Mouse (Mus musculus): ENCODE measurements around the gene Ywhae. TPM values are rescaled to one million over a fixed set of nuclear protein-coding genes. Genes with fewer than 3 reads are reported as not detected.
"Not testable (repeated sequence)": the region's sequence is repeated elsewhere in the genome, so short reads cannot be mapped to it uniquely, and the experiment has no call there.

Ywhae gene
- polyA plus RNA-seq, 1 experiment from 2014 or later: 1,527 TPM

DNA sequence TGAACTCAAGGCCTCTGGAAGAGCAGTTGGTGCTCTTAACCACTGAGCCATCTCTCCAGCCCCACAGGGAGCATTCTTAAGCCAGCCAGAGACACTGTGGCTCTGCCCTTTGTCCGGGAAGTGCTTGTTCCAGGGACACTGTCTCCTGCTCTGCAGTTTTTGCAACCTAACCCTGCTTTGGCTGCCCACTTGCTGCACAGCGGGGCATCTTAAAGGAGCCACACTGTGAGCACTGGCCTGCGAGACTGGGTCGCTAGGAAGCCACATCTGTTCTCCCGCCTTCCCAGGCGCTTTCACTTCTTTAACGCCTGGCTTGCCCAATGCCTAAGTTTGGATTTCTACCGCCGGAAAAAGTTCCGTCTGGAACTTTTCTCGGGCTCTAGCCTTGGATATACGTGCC is 17.1 kb upstream of the Ywhae start:
- no peaks in the 10 kb centered on the region for H3K27me3 ChIP-seq
- WGBS: 11% methylated on average over 12 of the region's 12 CpGs
- 0 out of 2 replicates have a peak, but pooled peaks cover 4% of the 10 kb centered on the region for H3K9me3 ChIP-seq
- no peaks in the 10 kb centered on the region for H3K4me1 ChIP-seq (replicated peaks)
- ATAC-seq (ENCODE audit: low FRiP score): no peak
- no peak overlapping the region for H3K9ac ChIP-seq
- no peaks in the 10 kb centered on the region for H3K36me3 ChIP-seq
- H3K27ac ChIP-seq: no peak overlapping the region
- no peak overlapping the region for H3K4me3 ChIP-seq
- no peak overlapping the region for H3K4me2 ChIP-seq

DNA sequence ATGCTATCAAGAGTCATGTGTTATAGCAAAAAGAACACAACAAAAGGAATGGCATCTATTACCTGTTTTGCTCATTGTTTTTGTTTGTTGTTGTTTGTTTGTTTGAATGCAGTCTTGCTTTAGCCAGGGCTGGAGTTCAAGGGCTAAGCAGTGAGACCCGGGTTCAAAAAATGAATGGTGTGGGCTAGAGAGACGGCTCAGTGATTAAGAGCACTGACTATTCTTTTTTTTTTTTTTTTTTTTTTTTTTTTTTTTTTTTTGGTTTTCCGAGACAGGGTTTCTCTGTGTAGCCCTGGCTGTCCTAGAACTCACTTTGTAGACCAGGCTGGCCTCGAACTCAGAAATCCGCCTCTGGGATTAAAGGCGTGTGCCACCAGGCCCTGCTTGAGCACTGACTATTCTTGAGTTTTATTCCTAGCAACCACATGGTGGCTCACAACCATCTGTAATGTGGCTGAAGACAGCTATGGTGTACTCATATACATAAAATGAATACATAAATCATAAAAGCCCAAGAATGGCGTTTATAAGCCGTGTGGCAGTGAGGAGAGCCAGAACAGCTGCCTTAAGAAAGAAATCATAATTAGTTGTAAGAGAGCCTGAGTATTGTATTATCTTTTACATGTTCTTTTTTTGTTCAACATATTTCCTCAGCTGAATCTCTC is 15.9 kb upstream of the Ywhae start:
- Histone ChIP-seq H3K27ac (no peak overlapping the region), H3K9me3 (peaks cover 12% of the 10 kb centered on the region), H3K27me3 (no peaks in the 10 kb centered on the region), H3K4me3 (no peak overlapping the region), H3K4me1 (replicated peaks) (no peaks in the 10 kb centered on the region), H3K36me3 (no peaks in the 10 kb centered on the region), H3K4me2 (no peak overlapping the region), H3K9ac (no peak overlapping the region)
- ATAC-seq (ENCODE audit: low FRiP score): no peak
- 86% methylated on average over 7 of the region's 8 CpGs for WGBS

DNA sequence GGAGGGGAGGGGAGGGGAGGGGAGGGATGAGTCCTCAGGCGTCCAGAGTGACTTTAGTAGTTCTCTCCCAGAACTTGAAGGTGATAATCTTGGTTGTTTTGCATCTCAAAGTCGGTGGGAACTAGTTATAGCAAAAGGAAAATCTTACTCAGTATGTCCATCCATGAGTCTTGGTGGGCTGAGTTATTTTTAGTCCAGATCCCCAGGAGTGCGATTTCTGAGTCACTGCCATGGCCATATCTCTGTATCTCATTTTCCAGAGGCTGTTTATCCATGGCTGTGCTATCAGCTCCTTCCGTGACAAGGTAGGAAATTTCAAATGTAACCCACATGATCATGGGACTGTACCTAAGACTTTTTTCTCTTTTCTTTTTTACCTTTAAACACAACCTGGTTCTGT is 10.3 kb upstream of the Ywhae start:
- Histone ChIP-seq H3K9ac (no peak overlapping the region), H3K4me1 (replicated peaks) (no peaks in the 10 kb centered on the region), H3K9me3 (peaks cover 12% of the 10 kb centered on the region), H3K27me3 (no peaks in the 10 kb centered on the region), H3K4me2 (no peak overlapping the region), H3K4me3 (no peak overlapping the region), H3K27ac (no peak overlapping the region), H3K36me3 (no peaks in the 10 kb centered on the region)
- ATAC-seq (ENCODE audit: low FRiP score): no peak
- 67% methylated on average over 4 of the region's 4 CpGs for WGBS

DNA sequence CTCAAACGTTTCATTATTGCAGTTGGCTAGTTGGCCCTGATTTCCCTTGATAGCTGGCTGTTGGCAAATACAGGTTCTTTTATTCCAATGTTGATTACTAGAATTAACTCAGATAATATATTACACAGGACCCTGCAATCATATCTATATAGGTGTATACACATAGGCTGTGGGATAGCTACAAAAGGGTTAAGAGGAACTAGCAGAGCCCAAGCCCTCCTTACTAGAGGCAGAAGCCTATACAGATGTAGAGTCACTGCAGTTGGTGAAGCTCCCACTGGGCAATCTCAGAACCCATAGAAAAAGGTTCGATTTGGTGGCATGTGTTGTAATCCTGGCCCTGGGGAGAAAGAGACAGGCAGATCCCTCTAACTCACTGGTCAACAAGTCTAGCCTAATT is 5.5 kb upstream of the Ywhae start:
- ATAC-seq (ENCODE audit: low FRiP score): no peak
- Histone ChIP-seq H3K4me2 (no peak overlapping the region), H3K9me3 (no peaks in the 10 kb centered on the region), H3K4me1 (replicated peaks) (peaks cover 11% of the 10 kb centered on the region), H3K4me3 (no peak overlapping the region), H3K9ac (no peak overlapping the region), H3K36me3 (no peaks in the 10 kb centered on the region), H3K27ac (no peak overlapping the region), H3K27me3 (no peaks in the 10 kb centered on the region)
- 84% methylated on average over 2 of the region's 2 CpGs for WGBS

DNA sequence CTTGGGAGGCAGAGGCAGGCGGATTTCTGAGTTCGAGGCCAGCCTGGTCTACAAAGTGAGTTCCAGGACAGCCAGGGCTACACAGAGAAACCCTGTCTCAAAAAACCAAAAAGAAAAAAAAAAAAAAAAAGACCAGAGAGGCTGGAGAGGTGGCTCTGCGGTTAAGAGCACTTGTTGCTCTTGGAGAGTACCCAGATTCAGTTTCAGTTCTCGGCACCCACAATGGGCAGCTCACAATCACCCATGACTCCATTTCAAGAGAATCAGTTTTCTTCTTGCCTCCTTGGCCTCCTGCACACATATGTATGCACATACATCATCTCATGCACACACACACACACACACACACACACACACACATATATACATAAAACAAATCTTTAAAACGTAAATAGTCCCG is 5.0 kb upstream of the Ywhae start:
- not testable (repeated sequence) for H3K27me3 ChIP-seq; H3K27ac ChIP-seq; H3K4me2 ChIP-seq; H3K9ac ChIP-seq; ATAC-seq (ENCODE audit: low FRiP score); H3K9me3 ChIP-seq; H3K36me3 ChIP-seq; H3K4me3 ChIP-seq
- 96% methylated on average over 6 of the region's 6 CpGs for WGBS
- peaks cover 14% of the 10 kb centered on the region for H3K4me1 ChIP-seq (replicated peaks)

DNA sequence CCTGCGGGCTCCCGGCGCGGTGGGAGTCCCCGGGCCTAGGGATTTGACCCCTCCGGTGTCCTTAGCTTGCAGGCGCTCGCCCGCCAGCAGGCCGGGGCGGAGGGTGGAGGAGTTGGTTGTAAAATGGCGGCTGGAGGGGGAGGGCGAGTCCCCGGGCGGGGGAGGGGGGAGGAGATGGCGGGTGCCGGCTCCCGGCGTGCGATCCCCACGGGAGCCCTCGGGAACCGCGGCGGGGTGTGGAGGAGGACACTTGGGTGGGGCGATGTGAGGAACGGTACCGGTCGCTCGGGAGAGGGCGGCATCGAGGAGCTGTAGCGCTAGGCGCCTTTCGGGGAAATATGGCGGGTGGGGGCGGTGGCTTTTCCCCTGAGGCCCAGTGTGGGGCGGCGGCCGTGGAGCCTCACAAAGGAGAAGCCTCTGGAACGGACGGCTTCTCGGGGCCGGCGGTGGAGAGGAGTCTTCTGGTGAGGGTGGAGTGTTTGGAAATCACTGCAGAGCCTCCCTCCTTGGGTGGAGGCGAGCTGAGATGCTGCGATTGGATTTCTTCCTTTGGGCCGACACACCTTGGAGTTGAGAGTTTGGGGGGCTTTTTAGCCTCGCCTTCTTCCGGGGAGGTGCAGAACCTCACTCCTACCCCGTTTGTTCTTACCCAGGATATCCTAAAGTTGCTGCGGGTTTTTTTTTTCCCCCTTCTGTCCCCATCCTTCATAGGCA is 715 bp downstream of the Ywhae start:
- Histone ChIP-seq H3K9ac (peak overlapping the region; percentile 99), H3K4me3 (peak overlapping the region; percentile 83), H3K4me1 (replicated peaks) (peaks cover 49% of the 10 kb centered on the region), H3K27me3 (no peaks in the 10 kb centered on the region), H3K27ac (peak overlapping the region; percentile 100), H3K9me3 (no peaks in the 10 kb centered on the region), H3K4me2 (peak overlapping the region; percentile 88), H3K36me3 (peaks cover 6% of the 10 kb centered on the region; the same call in 1 of the 2 replicates)
- peak; percentile 79 for ATAC-seq (ENCODE audit: low FRiP score)
- under 1% methylated on average over 49 of the region's 52 CpGs for WGBS

DNA sequence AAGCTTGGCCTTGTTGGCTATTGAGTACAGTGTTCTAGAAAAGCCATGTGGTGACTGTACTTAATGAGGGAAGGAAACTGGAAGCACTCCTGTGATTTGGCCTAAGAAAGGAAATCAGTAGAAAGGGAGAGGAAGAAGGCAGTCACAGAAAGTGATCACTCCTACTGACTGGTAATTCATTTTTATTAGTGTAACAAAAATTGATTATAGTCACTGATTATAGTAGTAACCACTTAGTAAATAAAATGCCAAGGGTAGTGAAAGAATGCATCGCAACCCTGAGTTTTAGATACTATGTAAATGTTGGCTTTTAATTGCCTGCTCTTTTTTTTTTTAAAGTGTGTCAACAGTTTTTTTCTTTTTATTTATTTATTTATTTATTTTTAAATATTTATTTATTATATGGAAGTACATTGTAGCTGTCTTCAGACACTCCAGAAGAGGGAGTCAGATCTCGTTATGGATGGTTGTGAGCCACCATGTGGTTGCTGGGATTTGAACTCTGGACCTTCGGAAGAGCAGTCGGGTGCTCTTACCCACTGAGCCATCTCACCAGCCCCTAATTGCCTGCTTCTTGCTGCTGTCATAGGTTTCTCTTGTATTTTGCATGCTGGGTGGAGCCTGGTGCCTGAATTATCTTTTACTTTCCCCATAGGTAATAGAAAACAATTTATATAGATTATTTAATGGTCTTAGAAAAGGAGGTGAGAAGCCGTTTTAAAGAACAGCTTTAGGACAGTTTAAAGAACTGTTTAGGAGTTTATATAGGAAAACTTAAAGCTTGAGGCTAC is 3.0 kb downstream of the Ywhae start:
- H3K4me3 ChIP-seq: peak overlapping the region; percentile 83
- no peak for ATAC-seq (ENCODE audit: low FRiP score)
- H3K27ac ChIP-seq: no peak overlapping the region
- no peaks in the 10 kb centered on the region for H3K27me3 ChIP-seq
- peak overlapping the region; percentile 88 for H3K4me2 ChIP-seq
- no peaks in the 10 kb centered on the region for H3K9me3 ChIP-seq
- H3K9ac ChIP-seq: no peak overlapping the region
- 75% methylated on average over 5 of the region's 5 CpGs for WGBS
- H3K4me1 ChIP-seq (replicated peaks): peaks cover 56% of the 10 kb centered on the region
- H3K36me3 ChIP-seq: peaks cover 10% of the 10 kb centered on the region; the same call in 1 of the 2 replicates

DNA sequence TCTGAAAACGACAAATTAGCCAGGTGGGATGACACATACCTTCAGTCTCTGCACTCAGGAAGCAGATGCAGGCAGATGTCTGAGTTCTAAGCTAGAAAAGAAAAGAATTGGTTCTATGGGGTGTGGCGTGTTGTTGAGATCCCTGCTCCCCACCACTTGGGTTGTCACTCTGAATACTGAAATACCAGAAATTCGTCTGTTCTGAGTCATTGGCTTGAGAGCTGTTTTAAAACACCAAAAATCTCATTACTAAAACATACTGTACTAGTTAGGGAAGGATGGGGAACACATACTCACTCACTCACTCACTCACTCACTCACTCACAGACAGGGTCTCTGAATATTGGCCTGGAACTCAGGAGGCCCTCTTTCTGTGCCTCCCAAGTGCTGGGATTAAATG is 4.3 kb downstream of the Ywhae start:
- Histone ChIP-seq H3K36me3 (peaks cover 10% of the 10 kb centered on the region; the same call in 1 of the 2 replicates), H3K4me3 (peak overlapping the region; percentile 5; the same call in 1 of the 2 replicates), H3K4me2 (peak overlapping the region; percentile 42), H3K9ac (peak overlapping the region; percentile 56), H3K9me3 (no peaks in the 10 kb centered on the region), H3K4me1 (replicated peaks) (peaks cover 59% of the 10 kb centered on the region), H3K27ac (no peak overlapping the region), H3K27me3 (no peaks in the 10 kb centered on the region)
- no peak for ATAC-seq (ENCODE audit: low FRiP score)
- 76% methylated on average over 3 of the region's 3 CpGs for WGBS

DNA sequence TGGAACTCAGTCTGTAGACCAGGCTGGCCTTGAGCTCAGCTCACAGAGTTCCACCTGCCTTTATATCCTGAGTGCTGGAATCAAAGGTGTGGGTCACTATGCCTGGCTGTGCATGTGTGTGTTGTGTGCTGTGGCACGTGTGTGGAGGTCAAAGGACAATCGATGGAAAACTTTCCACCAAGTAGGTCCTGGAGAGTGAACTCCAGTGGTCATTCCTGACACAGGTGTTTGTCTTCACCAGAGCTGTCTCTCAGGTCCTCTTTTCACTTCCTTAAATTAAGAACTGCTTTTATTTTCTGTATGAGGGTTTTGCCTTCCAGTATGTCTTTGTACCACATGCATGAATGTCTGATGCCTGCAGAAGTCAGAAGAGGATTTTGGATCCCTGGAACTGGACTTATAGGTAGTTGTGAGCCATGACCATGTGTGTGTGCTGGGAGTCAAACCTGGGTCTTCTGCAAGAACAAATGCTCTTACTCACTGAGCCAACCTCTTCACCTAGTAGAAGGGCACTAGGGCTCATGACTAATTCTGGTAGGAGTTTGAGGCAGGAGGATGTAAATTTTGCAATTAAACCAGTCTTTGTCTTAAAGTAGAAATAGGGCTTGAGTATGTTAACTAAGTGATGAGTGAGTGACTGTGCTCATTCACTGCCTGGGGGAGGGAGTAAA is 5.3 kb downstream of the Ywhae start:
- H3K27ac ChIP-seq: no peak overlapping the region
- H3K4me2 ChIP-seq: no peak overlapping the region
- H3K36me3 ChIP-seq: peaks cover 10% of the 10 kb centered on the region; the same call in 1 of the 2 replicates
- ATAC-seq (ENCODE audit: low FRiP score): no peak
- WGBS: 83% methylated on average over 2 of the region's 2 CpGs
- no peak overlapping the region for H3K4me3 ChIP-seq
- peaks cover 56% of the 10 kb centered on the region for H3K4me1 ChIP-seq (replicated peaks)
- H3K9ac ChIP-seq: no peak overlapping the region
- H3K9me3 ChIP-seq: no peaks in the 10 kb centered on the region
- H3K27me3 ChIP-seq: no peaks in the 10 kb centered on the region

DNA sequence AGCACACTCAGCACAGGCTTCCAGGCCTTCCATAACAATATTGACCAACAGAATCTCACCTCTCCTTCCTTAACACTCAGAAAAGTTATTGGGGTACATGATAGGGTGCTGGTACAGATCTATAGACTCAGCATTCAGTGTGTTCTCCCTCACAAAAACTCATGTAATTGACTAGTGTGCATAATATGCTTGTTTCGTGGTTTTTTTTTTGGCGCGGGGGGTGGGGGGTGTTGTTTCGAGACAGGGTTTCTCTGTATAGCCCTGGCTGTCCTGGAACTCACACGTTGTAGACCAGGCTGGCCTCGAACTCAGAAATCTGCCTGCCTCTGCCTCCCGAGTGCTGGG is 5.8 kb downstream of the Ywhae start:
- peaks cover 10% of the 10 kb centered on the region; the same call in 1 of the 2 replicates for H3K36me3 ChIP-seq
- no peak overlapping the region for H3K4me3 ChIP-seq
- no peak for ATAC-seq (ENCODE audit: low FRiP score)
- H3K9me3 ChIP-seq: no peaks in the 10 kb centered on the region
- H3K4me1 ChIP-seq (replicated peaks): peaks cover 56% of the 10 kb centered on the region
- no peak overlapping the region for H3K9ac ChIP-seq
- WGBS: 93% methylated on average over 7 of the region's 7 CpGs
- no peak overlapping the region for H3K4me2 ChIP-seq
- no peaks in the 10 kb centered on the region for H3K27me3 ChIP-seq
- H3K27ac ChIP-seq: no peak overlapping the region

DNA sequence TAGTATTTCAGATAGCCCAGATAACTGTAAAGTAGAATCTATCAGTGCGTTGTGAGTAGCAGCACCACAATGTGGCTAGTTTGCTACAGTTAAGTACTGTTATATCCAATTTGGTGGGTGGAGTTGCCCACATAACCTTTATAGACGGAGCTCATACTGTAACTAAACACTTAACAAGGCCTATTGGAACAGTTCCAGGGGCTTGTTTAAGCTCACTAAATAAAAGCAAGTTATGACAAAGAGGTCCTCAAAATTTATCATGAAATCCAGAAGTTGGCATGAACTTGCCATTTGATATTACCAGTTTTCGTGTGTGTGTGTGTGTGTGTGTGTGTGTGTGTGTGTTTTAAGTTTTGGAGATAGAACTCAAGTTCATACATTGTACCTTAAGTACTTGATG is 7.5 kb downstream of the Ywhae start:
- peaks cover 10% of the 10 kb centered on the region; the same call in 1 of the 2 replicates for H3K36me3 ChIP-seq
- no peak for ATAC-seq (ENCODE audit: low FRiP score)
- WGBS: 81% methylated on average over 3 of the region's 3 CpGs
- H3K9ac ChIP-seq: no peak overlapping the region
- H3K4me3 ChIP-seq: no peak overlapping the region
- H3K27ac ChIP-seq: no peak overlapping the region
- H3K9me3 ChIP-seq: no peaks in the 10 kb centered on the region
- H3K27me3 ChIP-seq: no peaks in the 10 kb centered on the region
- peaks cover 49% of the 10 kb centered on the region for H3K4me1 ChIP-seq (replicated peaks)
- no peak overlapping the region for H3K4me2 ChIP-seq

DNA sequence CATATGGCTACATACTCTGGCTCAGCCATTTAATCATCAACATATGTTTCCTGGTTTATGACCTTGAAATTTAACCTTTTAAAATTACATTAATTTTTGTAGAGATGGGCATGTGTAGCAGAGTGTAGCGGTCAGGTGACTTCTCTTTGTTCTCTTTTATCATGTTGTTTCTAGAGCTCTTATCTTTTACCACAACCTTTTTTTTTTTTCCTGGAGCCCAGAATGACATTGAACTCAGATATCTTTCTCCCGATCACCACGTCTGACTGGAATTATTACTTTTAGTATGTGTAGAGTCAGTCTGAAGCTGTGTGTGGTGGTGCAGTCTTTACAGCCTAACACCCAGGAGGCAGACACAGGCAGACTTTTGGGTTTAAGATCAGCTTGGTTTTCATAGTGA is 8.9 kb downstream of the Ywhae start:
- Histone ChIP-seq H3K4me2 (no peak overlapping the region), H3K27me3 (no peaks in the 10 kb centered on the region), H3K9me3 (no peaks in the 10 kb centered on the region), H3K4me3 (no peak overlapping the region), H3K4me1 (replicated peaks) (peaks cover 40% of the 10 kb centered on the region), H3K9ac (no peak overlapping the region), H3K27ac (0 out of 2 replicates have a peak overlapping the region, but pooled peaks have one; percentile 14), H3K36me3 (peaks cover 10% of the 10 kb centered on the region; the same call in 1 of the 2 replicates)
- 85% methylated on average over 3 of the region's 3 CpGs for WGBS
- no peak for ATAC-seq (ENCODE audit: low FRiP score)
